In the genomic region with DNA sequence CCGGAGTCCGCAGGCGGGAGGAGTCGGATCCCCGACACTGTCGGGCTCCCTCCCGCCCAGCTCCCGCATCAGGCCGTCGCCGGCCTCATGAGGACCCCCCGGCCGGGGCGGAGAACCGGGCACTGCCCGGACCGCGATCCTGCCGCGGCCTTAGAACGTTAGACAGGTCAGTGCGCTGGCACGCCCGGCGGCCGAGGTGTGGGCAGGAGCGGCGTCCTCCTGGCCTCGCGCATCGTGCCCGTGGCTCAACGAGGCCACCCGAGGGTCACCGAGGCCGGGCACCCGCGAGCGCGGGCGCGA, we compare ENCODE assay signal across 8 mouse cellular contexts. TPM values are rescaled to one million over a fixed set of nuclear protein-coding genes. Genes with fewer than 3 reads are reported as not detected.
DNase-seq lines count a peak whose midpoint lies in the region; ATAC-seq lines count a peak whose summit lies in the region.

No protein-coding gene starts in this region.

- H3K4me1 ChIP-seq in brown adipose tissue, adult 24 weeks (ENCODE audit: control insufficient read depth, insufficient read depth, insufficient read length, low read length): no peaks in the 10 kb centered on the region
- H3K4me1 ChIP-seq in hindbrain, embryonic 11.5 days (replicated peaks; ENCODE audit: control insufficient read depth, insufficient read depth, low read length): peaks cover 4% of the 10 kb centered on the region
- peaks cover 33% of the 10 kb centered on the region for H3K4me1 ChIP-seq in midbrain, embryonic 13.5 days (replicated peaks)

- peaks cover 48% of the 10 kb centered on the region for H3K27me3 ChIP-seq in hindbrain, embryonic 11.5 days (ENCODE audit: control insufficient read depth, insufficient read depth, low read length)
- peaks cover 61% of the 10 kb centered on the region for H3K27me3 ChIP-seq in midbrain, embryonic 13.5 days

- WGBS in hindbrain, embryonic 11.5 days: 0% methylated on average over 40 of the region's 42 CpGs
- WGBS in midbrain, embryonic 13.5 days: 1% methylated on average over 42 of the region's 42 CpGs

- H3K4me3 ChIP-seq in brown adipose tissue, adult 24 weeks (ENCODE audit: insufficient read depth, low read depth, low read length): peak overlapping the region; percentile 65
- H3K4me3 ChIP-seq in hindbrain, embryonic 11.5 days (ENCODE audit: low read depth, low read length): peak overlapping the region; percentile 59
- H3K4me3 ChIP-seq in midbrain, embryonic 13.5 days (replicated peaks): peak overlapping the region; percentile 79

- DNase-seq in kidney, adult 9 months: peak; percentile 29
- DNase-seq in kidney, adult 11 months: no peak
- DNase-seq in hindbrain, embryonic 11.5 days (ENCODE audit: low spot score): no peak
- no peak for DNase-seq in ovary, postnatal 14 days (ENCODE audit: low spot score)
- no peak for DNase-seq in layer of hippocampus, postnatal 10 days (ENCODE audit: low spot score in 2 of 2)
- DNase-seq in adrenal gland, postnatal 25 days: no peak

- no peaks in the 10 kb centered on the region for H3K9me3 ChIP-seq in hindbrain, embryonic 11.5 days (ENCODE audit: control insufficient read depth, low read length)
- no peaks in the 10 kb centered on the region for H3K9me3 ChIP-seq in midbrain, embryonic 13.5 days

- no peak overlapping the region for H3K27ac ChIP-seq in brown adipose tissue, adult 24 weeks (replicated peaks; ENCODE audit: low read depth, low read length)
- H3K27ac ChIP-seq in hindbrain, embryonic 11.5 days (ENCODE audit: low read depth, low read length): peak overlapping the region; percentile 53; the same call in 1 of the 2 replicates
- peak overlapping the region; percentile 87 for H3K27ac ChIP-seq in midbrain, embryonic 13.5 days

- H3K36me3 ChIP-seq in hindbrain, embryonic 11.5 days (ENCODE audit: control insufficient read depth, insufficient read depth, low read length): no peaks in the 10 kb centered on the region
- no peaks in the 10 kb centered on the region for H3K36me3 ChIP-seq in midbrain, embryonic 13.5 days

- ATAC-seq in hindbrain, embryonic 11.5 days (ENCODE audit: low FRiP score): peak; percentile 75
- peak; percentile 69 for ATAC-seq in midbrain, embryonic 13.5 days

- peak overlapping the region; percentile 80 for H3K9ac ChIP-seq in hindbrain, embryonic 11.5 days (ENCODE audit: low read depth, low read length)
- peak overlapping the region; percentile 96 for H3K9ac ChIP-seq in midbrain, embryonic 13.5 days (replicated peaks)

- peak overlapping the region; percentile 99 for H3K4me2 ChIP-seq in hindbrain, embryonic 11.5 days (replicated peaks; ENCODE audit: low read depth, low read length)
- peak overlapping the region; percentile 98 for H3K4me2 ChIP-seq in midbrain, embryonic 13.5 days (replicated peaks)

RNA-seq across cellular contexts. Expression of a gene that starts 0.3 kb away (rescaled TPM):
- 0.95 and 1.8 TPM in 2 replicates for polyA plus RNA-seq in brown adipose tissue, adult 24 weeks (2012; ENCODE audit: insufficient read depth, insufficient read length, missing spikeins)
- 10.4 and 12.4 TPM in 2 replicates for polyA plus RNA-seq in hindbrain, embryonic 11.5 days (2014; fragmentation: Nextera tagmentation; extraction: Ambion mirVana)
- polyA plus RNA-seq in midbrain, embryonic 13.5 days (2015; fragmentation: Nextera tagmentation; extraction: Ambion mirVana): 28.8 and 30.2 TPM in 2 replicates
- 100 to 1,000 TPM; 107 to 116 TPM for total RNA-seq in layer of hippocampus, postnatal 10 days (2021)
- 6.8 and 8.5 TPM in 2 replicates for total RNA-seq in adrenal gland, postnatal 25 days (2021)

RNA-seq across cellular contexts. Expression of a gene that starts 15.1 kb away (rescaled TPM):
- 1.0 and 4.8 TPM in 2 replicates for polyA plus RNA-seq in brown adipose tissue, adult 24 weeks (2012; ENCODE audit: insufficient read depth, insufficient read length, missing spikeins)
- polyA plus RNA-seq in hindbrain, embryonic 11.5 days (2014; fragmentation: Nextera tagmentation; extraction: Ambion mirVana): 0.73 and 0.96 TPM in 2 replicates
- polyA plus RNA-seq in midbrain, embryonic 13.5 days (2015; fragmentation: Nextera tagmentation; extraction: Ambion mirVana): 0.86 and 1.0 TPM in 2 replicates
- total RNA-seq in layer of hippocampus, postnatal 10 days (2021): 1 to 10 TPM; 2.0 to 2.6 TPM
- 3.2 and 6.0 TPM in 2 replicates for total RNA-seq in adrenal gland, postnatal 25 days (2021)

RNA-seq across cellular contexts. Expression of a gene that starts 24.6 kb away (rescaled TPM):
- 2.0 and 4.0 TPM in 2 replicates for polyA plus RNA-seq in brown adipose tissue, adult 24 weeks (2012; ENCODE audit: insufficient read depth, insufficient read length, missing spikeins)
- 30.1 and 32.0 TPM in 2 replicates for polyA plus RNA-seq in hindbrain, embryonic 11.5 days (2014; fragmentation: Nextera tagmentation; extraction: Ambion mirVana)
- 20.2 and 24.5 TPM in 2 replicates for polyA plus RNA-seq in midbrain, embryonic 13.5 days (2015; fragmentation: Nextera tagmentation; extraction: Ambion mirVana)
- 100 to 1,000 TPM; 125 to 132 TPM for total RNA-seq in layer of hippocampus, postnatal 10 days (2021)
- 27.9 and 28.7 TPM in 2 replicates for total RNA-seq in adrenal gland, postnatal 25 days (2021)

RNA-seq across cellular contexts. Expression of a gene that starts 30.2 kb away (rescaled TPM):
- 5.0 and 5.8 TPM in 2 replicates for polyA plus RNA-seq in brown adipose tissue, adult 24 weeks (2012; ENCODE audit: insufficient read depth, insufficient read length, missing spikeins)
- 143 and 158 TPM in 2 replicates for polyA plus RNA-seq in hindbrain, embryonic 11.5 days (2014; fragmentation: Nextera tagmentation; extraction: Ambion mirVana)
- 195 and 234 TPM in 2 replicates for polyA plus RNA-seq in midbrain, embryonic 13.5 days (2015; fragmentation: Nextera tagmentation; extraction: Ambion mirVana)
- total RNA-seq in layer of hippocampus, postnatal 10 days (2021): 100 to 1,000 TPM; 187 to 203 TPM
- total RNA-seq in adrenal gland, postnatal 25 days (2021): 89.7 and 96.8 TPM in 2 replicates

RNA-seq across cellular contexts. Expression of a gene that starts 44.4 kb away (rescaled TPM):
- 35.8 and 42.4 TPM in 2 replicates for polyA plus RNA-seq in brown adipose tissue, adult 24 weeks (2012; ENCODE audit: insufficient read depth, insufficient read length, missing spikeins)
- 40.3 and 46.6 TPM in 2 replicates for polyA plus RNA-seq in hindbrain, embryonic 11.5 days (2014; fragmentation: Nextera tagmentation; extraction: Ambion mirVana)
- polyA plus RNA-seq in midbrain, embryonic 13.5 days (2015; fragmentation: Nextera tagmentation; extraction: Ambion mirVana): 134 and 138 TPM in 2 replicates
- total RNA-seq in layer of hippocampus, postnatal 10 days (2021): 10 to 100 TPM; 94.3 to 98.3 TPM
- total RNA-seq in adrenal gland, postnatal 25 days (2021): 139 and 150 TPM in 2 replicates
